Mouse (Mus musculus) hindbrain, embryonic 16.5 days (tissue): ENCODE data around the gene Gfra1. TPM values are rescaled to one million over a fixed set of nuclear protein-coding genes. Genes with fewer than 3 reads are reported as not detected.

Source experiments
- polyA plus RNA-seq: library from polyadenylated mRNA; unstranded; fragments of >200 nt; fragmentation: Nextera tagmentation; extraction: Ambion mirVana; gene quantifications from 2 replicates; pipeline ENCODE4 v1.2.1, GENCODE M21; 2015

Gene Gfra1
- polyA plus RNA-seq, 1 experiment from 2014 or later: 38.6 TPM

Other genes with a start within 250 kb of the Gfra1 start
- gene Ccdc172, start 56.1 kb upstream of the Gfra1 start, polyA plus RNA-seq: 0.24 TPM in 1 of 2 replicates, not detected in the other
- 1.5 and 2.4 TPM in 2 replicates for gene Pnlip, start 196.6 kb upstream of the Gfra1 start, polyA plus RNA-seq